Mouse (Mus musculus): ENCODE results near the gene Dpt.

DNA sequence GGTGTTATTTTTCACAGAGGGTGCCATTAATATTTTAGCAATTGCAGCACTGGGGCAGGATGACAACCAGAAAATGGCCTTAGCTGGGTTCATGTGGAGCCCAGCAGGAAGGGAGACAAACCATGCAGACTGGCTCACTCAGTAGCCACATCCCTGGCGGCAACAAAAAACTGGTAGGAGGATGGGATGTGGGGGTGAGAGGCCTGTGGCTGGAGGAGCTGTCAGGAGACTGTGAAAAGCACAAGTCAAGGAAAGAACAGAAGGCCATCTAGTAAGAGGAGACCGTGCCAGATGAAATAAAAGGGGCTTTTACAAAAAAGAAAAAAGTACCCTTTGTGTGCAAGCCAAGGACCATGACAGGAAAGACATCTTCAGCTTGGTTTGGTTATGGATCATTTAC, 28.5 kb downstream of the Dpt start:
- no peak for TF ChIP-seq CTCF (IDR thresholded peaks at IDR 0.05; ENCODE audit: extremely low read depth, insufficient read depth, insufficient read length, insufficient replicate concordance)
- no peak for TF ChIP-seq POLR2A (IDR thresholded peaks at IDR 0.05; ENCODE audit: low read depth, low read length)
